Mouse (Mus musculus) midbrain, postnatal 0 days (tissue): ENCODE results near the gene Trappc12. TPM values are rescaled to one million over a fixed set of nuclear protein-coding genes. Genes with fewer than 3 reads are reported as not detected.

Experiments used
- ATAC-seq: fragments of 200-750 bp; cut with Nextera tagmentation; 2 replicates; pipeline ENCODE4 v1.8.0; 2017; ENCODE audit warnings: moderate number of reproducible peaks, mild to moderate bottlenecking, moderate TSS enrichment, moderate library complexity; ENCODE audit not compliant: low FRiP score
- DNase-seq: peaks from one replicate; pipeline ENCODE4 v3.0.0-alpha.2; 2015; ENCODE audit warnings: low spot score
- H3K27ac ChIP-seq: fragments of 300-500 bp; sonication (generic); 2 replicates; pipeline ENCODE4 v1.5.1; 2014; ENCODE audit warnings: low read depth, mild to moderate bottlenecking, low read length, mixed read lengths
- H3K27me3 ChIP-seq: fragments of 300-500 bp; sonication (generic); 2 replicates; pipeline ENCODE4 v1.6.1; 2014; ENCODE audit warnings: low read length, control low read depth, mixed read lengths; ENCODE audit not compliant: insufficient read depth
- H3K36me3 ChIP-seq: fragments of 300-500 bp; sonication (generic); 2 replicates; pipeline ENCODE4 v1.6.1; 2014; ENCODE audit warnings: low read length, control low read depth, mixed read lengths; ENCODE audit not compliant: insufficient read depth
- H3K4me1 ChIP-seq: fragments of 300-500 bp; sonication (generic); 2 replicates; pipeline ENCODE4 v1.6.1; 2014; ENCODE audit warnings: mild to moderate bottlenecking, control low read depth, antibody characterized with exemption, low read length, mixed read lengths; ENCODE audit not compliant: insufficient read depth
- H3K4me2 ChIP-seq: fragments of 300-500 bp; sonication (generic); 2 replicates; pipeline ENCODE4 v1.6.1; 2014; ENCODE audit warnings: low read depth, mild to moderate bottlenecking, low read length, mixed read lengths; ENCODE audit not compliant: poor library complexity, severe bottlenecking
- H3K4me3 ChIP-seq: fragments of 300-500 bp; sonication (generic); 2 replicates; pipeline ENCODE4 v1.5.1; 2014; ENCODE audit warnings: low read depth, mild to moderate bottlenecking, low read length, moderate library complexity
- H3K9ac ChIP-seq: fragments of 300-500 bp; sonication (generic); replicated peaks from 2 replicates; pipeline ENCODE4 v1.6.1; 2014; ENCODE audit warnings: mild to moderate bottlenecking, low read length, moderate library complexity, mixed read lengths; ENCODE audit not compliant: poor library complexity, severe bottlenecking
- H3K9me3 ChIP-seq: fragments of 300-500 bp; sonication (generic); 2 replicates; pipeline ENCODE4 v1.6.1; 2016; ENCODE audit warnings: low read length, control low read depth
- CTCF ChIP-seq: IDR thresholded peaks from 2 replicates; pipeline ENCODE4 v1.5.1; 2016; ENCODE audit warnings: antibody characterized with exemption, mild to moderate bottlenecking
- WGBS: fragments of 180-500 bp; shearing (Covaris S2); extraction: QIAGEN DNeasy Blood & Tissue Kit; methylation state at CpG from one replicate; pipeline ENCODE4 v1.1.7; 2014; 5-methylcytosine and 5-hydroxymethylcytosine counted together
- polyA plus RNA-seq: library from polyadenylated mRNA; unstranded; fragments of >200 nt; fragmentation: Nextera tagmentation; extraction: Ambion mirVana; gene quantifications from 2 replicates; pipeline ENCODE4 v1.2.1, GENCODE M21; 2015
- total RNA-seq: library from RNA; depleted of rRNA; stranded (reverse); fragments of >200 nt; gene quantifications from 2 replicates; pipeline ENCODE4 v1.2.3, GENCODE M21; 2014

The Trappc12 gene
- total and polyA plus RNA-seq, 2 experiments from 2014 or later: 37.9 to 53.2 TPM

DNA sequence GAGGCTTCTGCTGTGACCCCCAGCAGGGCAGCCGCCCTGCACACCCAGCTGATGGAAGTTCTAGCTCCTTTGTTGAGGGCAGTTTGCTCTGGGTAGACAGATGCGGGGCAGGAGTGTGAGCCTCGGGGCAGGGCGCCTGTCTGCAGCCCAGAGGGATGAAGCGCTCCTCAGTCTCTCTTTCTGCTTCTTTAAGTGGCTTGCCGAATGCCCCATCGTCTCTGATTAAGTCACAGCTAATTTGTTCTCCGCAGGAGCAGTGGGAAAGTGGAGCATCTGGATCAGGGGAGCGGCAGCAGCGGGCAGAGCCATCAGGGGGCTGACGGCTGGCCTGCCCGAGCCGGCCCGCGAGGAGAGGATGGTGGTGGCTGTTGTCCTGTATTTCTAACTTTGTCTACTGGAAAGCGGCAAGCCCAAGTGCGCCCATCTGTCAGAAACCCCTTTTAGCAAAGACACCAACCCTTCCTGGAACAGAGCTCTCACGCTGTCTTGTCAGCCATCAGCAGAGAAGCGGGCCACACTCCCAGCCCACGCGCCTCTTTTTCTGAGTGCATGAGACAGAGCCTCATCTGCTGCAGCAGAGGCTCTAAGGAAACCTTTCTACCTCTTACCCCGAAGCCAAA, 39.6 kb downstream of the Trappc12 start:
- Histone ChIP-seq H3K4me1 (no peaks in the 10 kb centered on the region), H3K27me3 (no peaks in the 10 kb centered on the region), H3K9me3 (no peaks in the 10 kb centered on the region), H3K27ac (no peak overlapping the region), H3K4me2 (no peak overlapping the region), H3K9ac (no peak overlapping the region), H3K36me3 (peaks cover 25% of the 10 kb centered on the region), H3K4me3 (no peak overlapping the region)
- no peak for DNase-seq
- ATAC-seq: no peak
- 59% methylated on average over 22 of the region's 22 CpGs for WGBS
- no peak for TF ChIP-seq CTCF

DNA sequence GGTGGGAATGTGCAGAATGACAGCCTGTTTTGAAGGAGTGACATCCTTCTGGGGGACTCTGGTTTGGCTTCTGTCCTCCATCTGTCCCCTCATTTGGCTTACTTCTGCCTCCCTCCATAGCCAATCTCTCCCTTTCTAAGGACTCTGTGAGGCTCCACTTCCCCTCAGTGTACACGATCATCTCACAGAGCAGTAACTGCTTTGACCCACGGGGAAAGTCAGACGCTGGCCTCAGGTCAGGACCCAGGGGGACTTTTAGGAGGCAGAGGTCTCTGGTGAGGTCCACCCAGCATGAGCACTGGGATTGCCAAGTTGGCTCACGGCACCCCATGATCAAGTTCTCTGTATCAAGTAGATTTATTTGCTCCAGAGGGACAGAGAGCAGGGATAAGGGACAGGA, 42.1 kb downstream of the Trappc12 start:
- ATAC-seq (no peak), DNase-seq (no peak)
- H3K9ac ChIP-seq: no peak overlapping the region
- no peak for TF ChIP-seq CTCF
- H3K36me3 ChIP-seq: peaks cover 21% of the 10 kb centered on the region
- H3K4me3 ChIP-seq: no peak overlapping the region
- H3K4me1 ChIP-seq: peaks cover 8% of the 10 kb centered on the region; the same call in 1 of the 2 replicates
- no peak overlapping the region for H3K27ac ChIP-seq
- no peak overlapping the region for H3K4me2 ChIP-seq
- no peaks in the 10 kb centered on the region for H3K9me3 ChIP-seq
- WGBS: 91% methylated on average over 4 of the region's 4 CpGs
- no peaks in the 10 kb centered on the region for H3K27me3 ChIP-seq

DNA sequence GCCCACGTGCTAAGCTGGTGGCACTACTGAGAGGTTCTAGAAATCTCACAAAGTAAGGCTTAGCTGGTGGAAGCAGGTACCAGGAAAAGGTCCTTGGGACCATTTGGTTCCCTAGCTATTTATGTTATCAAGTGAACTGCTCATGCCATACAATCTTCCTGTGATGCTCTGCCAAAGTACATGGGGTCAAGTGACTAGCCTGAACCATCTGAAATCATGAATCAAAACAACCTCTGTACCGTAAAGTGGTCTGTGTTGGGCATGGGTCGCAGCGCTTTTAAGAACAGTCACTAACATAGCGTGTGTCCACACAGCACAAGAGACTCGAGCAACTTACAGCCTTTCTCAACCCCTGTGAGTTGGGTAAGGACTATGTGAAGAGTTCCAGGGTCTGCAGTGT, 45.1 kb downstream of the Trappc12 start:
- ATAC-seq (no peak), DNase-seq (no peak)
- Histone ChIP-seq H3K36me3 (peaks cover 14% of the 10 kb centered on the region), H3K9me3 (no peaks in the 10 kb centered on the region), H3K4me3 (no peak overlapping the region), H3K27me3 (no peaks in the 10 kb centered on the region), H3K9ac (peak overlapping the region; percentile 33; the same call in 1 of the 2 replicates), H3K4me1 (peaks cover 15% of the 10 kb centered on the region), H3K27ac (no peak overlapping the region), H3K4me2 (no peak overlapping the region)
- TF ChIP-seq CTCF: no peak
- 86% methylated on average over 6 of the region's 6 CpGs for WGBS

DNA sequence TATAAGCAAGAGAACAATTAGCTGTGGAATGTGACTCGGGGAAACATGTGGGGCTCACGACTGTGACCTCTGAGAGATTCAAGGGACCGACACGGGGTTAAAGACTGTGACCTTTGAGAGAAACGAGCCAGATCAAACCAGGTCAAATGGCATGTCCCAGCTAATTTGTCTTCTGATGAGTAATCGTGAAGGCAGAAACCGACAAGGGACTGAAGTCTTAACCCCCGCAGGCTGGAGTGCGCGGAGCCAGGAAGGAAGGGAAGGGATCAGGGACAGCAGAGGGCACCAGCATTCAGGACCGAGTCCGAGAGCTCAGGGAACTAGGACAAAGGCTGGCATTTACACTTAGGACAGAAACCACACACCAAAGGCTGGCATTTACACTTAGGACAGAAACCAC, 45.9 kb downstream of the Trappc12 start:
- Histone ChIP-seq H3K9ac (0 out of 2 replicates have a peak overlapping the region, but pooled peaks have one; percentile 33), H3K27ac (no peak overlapping the region)
- WGBS: 6% methylated on average over 12 of the region's 12 CpGs

DNA sequence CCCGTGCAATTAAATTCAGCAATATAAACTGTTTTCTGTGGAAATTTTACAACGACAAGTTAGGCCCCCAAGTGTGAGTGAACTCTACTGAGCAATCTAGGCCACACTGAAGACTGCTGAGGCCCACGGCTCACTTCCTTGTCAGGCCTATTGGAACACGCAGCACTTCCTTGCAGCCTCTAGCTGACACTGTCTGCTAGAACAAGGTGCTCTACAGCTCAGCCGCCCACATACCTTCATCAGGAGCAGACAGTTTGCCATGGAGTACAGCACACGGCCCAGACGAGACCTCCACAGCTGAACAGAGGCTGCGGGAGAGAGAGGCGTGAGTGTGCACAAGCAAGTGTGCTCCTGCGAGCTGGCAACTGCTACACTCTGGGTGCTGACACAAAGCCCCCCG, 49.0 kb downstream of the Trappc12 start:
- Histone ChIP-seq H3K4me3 (no peak overlapping the region), H3K27me3 (no peaks in the 10 kb centered on the region), H3K4me2 (no peak overlapping the region), H3K9ac (no peak overlapping the region), H3K4me1 (peaks cover 15% of the 10 kb centered on the region), H3K9me3 (no peaks in the 10 kb centered on the region), H3K36me3 (0 out of 2 replicates have a peak, but pooled peaks cover 7% of the 10 kb centered on the region), H3K27ac (peak overlapping the region; percentile 86; the same call in 1 of the 2 replicates)
- 80% methylated on average over 11 of the region's 11 CpGs for WGBS
- DNase-seq (peak; percentile 22), ATAC-seq (no peak)
- TF ChIP-seq CTCF: no peak; the same call in 1 of the 2 replicates

More for the DNA sequence above, 45.9 kb downstream of the Trappc12 start:
- Histone ChIP-seq H3K9me3 (no peaks in the 10 kb centered on the region), H3K4me3 (no peak overlapping the region), H3K4me1 (peaks cover 15% of the 10 kb centered on the region), H3K36me3 (peaks cover 7% of the 10 kb centered on the region), H3K27me3 (no peaks in the 10 kb centered on the region), H3K4me2 (no peak overlapping the region)
- ATAC-seq: no peak
- peak; percentile 61 for DNase-seq
- peak; percentile 60 for TF ChIP-seq CTCF

DNA sequence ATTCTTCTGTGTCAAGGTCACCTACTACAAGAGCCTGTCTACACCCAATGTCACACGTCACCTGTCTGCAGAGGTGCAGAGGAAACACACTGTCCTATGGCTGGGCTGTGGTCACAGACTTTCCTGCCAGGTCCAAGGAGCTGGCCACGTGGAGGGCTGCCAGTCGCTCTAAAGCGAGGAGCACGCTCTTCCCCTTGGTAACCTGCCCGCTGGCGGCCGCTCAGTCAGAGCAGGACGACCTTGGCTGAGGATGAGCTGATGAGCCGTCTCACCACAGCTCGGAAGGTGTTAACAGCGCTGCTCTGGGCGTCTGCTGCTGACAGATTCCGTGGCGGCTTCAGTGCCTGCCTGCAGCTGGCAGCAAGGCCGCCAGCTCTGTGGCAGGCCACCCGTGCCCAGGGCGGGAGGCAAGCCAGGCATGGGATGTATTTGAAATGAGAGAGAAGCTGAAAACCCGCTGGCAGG, 49.7 kb downstream of the Trappc12 start:
- peaks cover 15% of the 10 kb centered on the region for H3K4me1 ChIP-seq
- peaks cover 9% of the 10 kb centered on the region; the same call in 1 of the 2 replicates for H3K36me3 ChIP-seq
- DNase-seq (peak; percentile 85), ATAC-seq (peak; percentile 28; the same call in 1 of the 2 replicates)
- H3K9ac ChIP-seq: no peak overlapping the region
- no peak overlapping the region for H3K4me2 ChIP-seq
- H3K4me3 ChIP-seq: no peak overlapping the region
- WGBS: 63% methylated on average over 19 of the region's 19 CpGs
- H3K27ac ChIP-seq: peak overlapping the region; percentile 86
- H3K27me3 ChIP-seq: no peaks in the 10 kb centered on the region
- TF ChIP-seq CTCF: no peak
- no peaks in the 10 kb centered on the region for H3K9me3 ChIP-seq
